Mouse (Mus musculus): ENCODE measurements around the gene Hs6st3.

DNA sequence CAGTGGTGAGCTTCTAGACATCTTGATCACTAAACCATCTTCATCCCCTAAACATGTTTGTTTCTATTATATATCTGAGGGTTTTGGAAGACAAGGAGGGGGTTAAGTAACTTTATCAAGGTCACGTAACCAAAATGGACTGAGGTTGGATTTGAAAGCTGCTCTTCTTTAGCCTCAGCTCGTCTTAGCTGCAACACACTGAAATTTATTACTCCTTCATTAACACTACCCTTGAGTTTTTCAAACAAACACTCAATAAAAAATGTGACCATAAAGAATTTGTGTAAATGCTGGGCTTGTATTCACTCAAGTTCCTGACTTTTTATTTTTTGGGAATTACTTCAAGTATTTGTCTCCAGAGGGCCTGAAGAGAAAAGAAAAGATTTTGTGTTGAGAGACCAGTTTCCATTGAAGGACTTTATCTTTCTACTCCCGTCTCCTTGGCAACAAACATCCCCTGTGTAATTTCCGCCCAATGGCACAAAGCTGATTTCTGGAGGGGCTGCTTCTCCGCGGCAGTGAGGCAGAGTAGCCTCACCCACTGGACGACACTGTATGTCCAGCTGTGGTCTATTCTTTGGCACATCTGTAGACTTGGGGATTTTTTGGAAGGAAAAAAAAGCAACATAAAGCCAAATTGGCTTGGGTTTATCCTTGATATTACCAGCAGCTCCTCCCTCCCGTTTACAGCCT lies 696.0 kb downstream of the Hs6st3 start:
- TF ChIP-seq POLR2A (IDR thresholded peaks at IDR 0.05; ENCODE audit: insufficient read depth, low read length) (no peak), CTCF (IDR thresholded peaks at IDR 0.05; ENCODE audit: low read depth, low read length) (no peak)

Data from ES-Bruce4 (cell line).